ENCODE assay signal across 9 mouse cellular contexts in genomic region chr12:109446236-109446941, GRCm38 (mm10). TPM values are rescaled to one million over a fixed set of nuclear protein-coding genes. Genes with fewer than 3 reads are reported as not detected.
DNase-seq lines count a peak whose midpoint lies in the region; ATAC-seq lines count a peak whose summit lies in the region.
"Had no signal": no experiment of that assay in that cellular context is flagged by ENCODE, and none has a peak within 500 bp of the region (broad histone marks: within the 10 kb centered on the region; RNA-seq: fewer than 3 reads in every experiment).

No protein-coding gene starts in this region.

- peak overlapping the region; percentile 59 for H3K4me2 ChIP-seq in heart, embryonic 13.5 days
- H3K4me2 ChIP-seq in hindbrain, embryonic 11.5 days (replicated peaks; ENCODE audit: low read depth, low read length): peak overlapping the region; percentile 1; the same call in 1 of the 2 replicates

- intact Hi-C loops in left cerebral cortex, postnatal 10 days (cut with DNase I): no loop called here

- DNase-seq in heart, postnatal 4 days: no peak
- DNase-seq in T-cell, adult 2 months (ENCODE audit: low spot score): peak; percentile 20
- no peak for DNase-seq in hindbrain, embryonic 11.5 days (ENCODE audit: low spot score)
- peak; percentile 13 for DNase-seq in lung, postnatal 36 days
- DNase-seq in left cerebral cortex, postnatal 10 days (ENCODE audit: extremely low spot score in 1 of 2, low spot score in 2 of 2): no peak
- no peak for DNase-seq in urinary bladder, postnatal 14 days (ENCODE audit: low spot score)
- DNase-seq in testis, postnatal 14 days (ENCODE audit: low spot score): no peak

- peaks cover 59% of the 10 kb centered on the region for H3K27me3 ChIP-seq in heart, embryonic 13.5 days (replicated peaks)
- H3K27me3 ChIP-seq in hindbrain, embryonic 11.5 days (ENCODE audit: control insufficient read depth, insufficient read depth, low read length): peaks cover 48% of the 10 kb centered on the region

- peaks cover 48% of the 10 kb centered on the region for H3K4me1 ChIP-seq in heart, embryonic 13.5 days
- H3K4me1 ChIP-seq in hindbrain, embryonic 11.5 days (replicated peaks; ENCODE audit: control insufficient read depth, insufficient read depth, low read length): peaks cover 17% of the 10 kb centered on the region

- H3K9me3 ChIP-seq in heart, embryonic 13.5 days: no peaks in the 10 kb centered on the region
- no peaks in the 10 kb centered on the region for H3K9me3 ChIP-seq in hindbrain, embryonic 11.5 days (ENCODE audit: control insufficient read depth, low read length)

- H3K27ac ChIP-seq in heart, embryonic 13.5 days (replicated peaks): no peak overlapping the region
- H3K27ac ChIP-seq in hindbrain, embryonic 11.5 days (ENCODE audit: low read depth, low read length): no peak overlapping the region

- no peaks in the 10 kb centered on the region for H3K36me3 ChIP-seq in heart, embryonic 13.5 days
- no peaks in the 10 kb centered on the region for H3K36me3 ChIP-seq in hindbrain, embryonic 11.5 days (ENCODE audit: control insufficient read depth, insufficient read depth, low read length)

- peak overlapping the region; percentile 21 for H3K4me3 ChIP-seq in heart, embryonic 13.5 days
- H3K4me3 ChIP-seq in hindbrain, embryonic 11.5 days (ENCODE audit: low read depth, low read length): no peak overlapping the region
- H3K4me3 ChIP-seq: erythroblast, embryonic 14.5 days had no signal

- peak overlapping the region; percentile 40 for H3K9ac ChIP-seq in heart, embryonic 13.5 days
- no peak overlapping the region for H3K9ac ChIP-seq in hindbrain, embryonic 11.5 days (ENCODE audit: low read depth, low read length)

- WGBS in heart, embryonic 13.5 days: 9% methylated on average over 18 of the region's 18 CpGs
- whole genome bisulfite sequencing in hindbrain, embryonic 11.5 days: 10% methylated on average over 18 of the region's 18 CpGs

- no peak for ATAC-seq in heart, embryonic 13.5 days (ENCODE audit: extremely low read depth, insufficient number of reproducible peaks, low FRiP score, low TSS enrichment)
- no peak for ATAC-seq in hindbrain, embryonic 11.5 days (ENCODE audit: low FRiP score)

RNA-seq across cellular contexts. Expression of gene Dlk1, which starts 6.2 kb away (rescaled TPM):
- 103 and 130 TPM in 2 replicates for polyA plus RNA-seq in heart, embryonic 13.5 days (2015; fragmentation: Nextera tagmentation; extraction: Ambion mirVana)
- 10 to 100 TPM; 66.1 to 72.8 TPM for total RNA-seq in heart, postnatal 4 days (2021)
- 77.7 and 84.4 TPM in 2 replicates for polyA plus RNA-seq in hindbrain, embryonic 11.5 days (2014; fragmentation: Nextera tagmentation; extraction: Ambion mirVana)
- 1 to 10 TPM; 2.1 to 2.9 TPM for total RNA-seq in left cerebral cortex, postnatal 10 days (2021)

Comparison
In these comparisons a context has a peak if more than half of its experiments do, and no peak if none do; other contexts are left out.
1. DNase-seq: peak in T-cell, adult 2 months (single experiment) and lung, postnatal 36 days (single experiment); none in heart, postnatal 4 days (single experiment), hindbrain, embryonic 11.5 days (single experiment), left cerebral cortex, postnatal 10 days (0 of 2), urinary bladder, postnatal 14 days (single experiment) and testis, postnatal 14 days (single experiment).
2. RNA of gene Dlk1, which starts 6.2 kb away (total RNA-seq): 66.1 to 72.8 TPM in heart, postnatal 4 days; 2.1 to 2.9 TPM in left cerebral cortex, postnatal 10 days; every median in the first group is over 10 times any median in the second.